Mouse (Mus musculus) embryonic facial prominence, embryonic 12.5 days (tissue): Measurements from ENCODE around the gene Asb8. TPM values are rescaled to one million over a fixed set of nuclear protein-coding genes. Genes with fewer than 3 reads are reported as not detected.
A peak's percentile ranks its signal among the peaks of the same experiment; 100 is the strongest.

Experiments
- ATAC-seq: fragments of 200-750 bp; cut with Nextera tagmentation; 2 replicates; pipeline ENCODE4 v1.8.0; 2017; ENCODE audit not compliant: insufficient number of reproducible peaks, insufficient read depth, low FRiP score, low TSS enrichment
- H3K27ac ChIP-seq: fragments of 300-500 bp; sonication (generic); 2 replicates; pipeline ENCODE4 v1.5.1; 2016; ENCODE audit warnings: mild to moderate bottlenecking
- H3K27me3 ChIP-seq: fragments of 300-500 bp; sonication (generic); 2 replicates; pipeline ENCODE4 v1.6.1; 2016; ENCODE audit warnings: mild to moderate bottlenecking, moderate library complexity
- H3K36me3 ChIP-seq: fragments of 300-500 bp; sonication (generic); 2 replicates; pipeline ENCODE4 v1.6.1; 2016; ENCODE audit warnings: mild to moderate bottlenecking
- H3K4me1 ChIP-seq: fragments of 300-500 bp; sonication (generic); 2 replicates; pipeline ENCODE4 v1.6.1; 2016
- H3K4me2 ChIP-seq: fragments of 300-500 bp; sonication (generic); replicated peaks from 2 replicates; pipeline ENCODE4 v1.6.1; 2016; ENCODE audit warnings: mild to moderate bottlenecking, moderate library complexity
- H3K4me3 ChIP-seq: fragments of 300-500 bp; sonication (generic); 2 replicates; pipeline ENCODE4 v1.5.1; 2016; ENCODE audit warnings: mild to moderate bottlenecking
- H3K9ac ChIP-seq: fragments of 300-500 bp; sonication (generic); 2 replicates; pipeline ENCODE4 v1.6.1; 2016; ENCODE audit warnings: mild to moderate bottlenecking, moderate library complexity
- H3K9me3 ChIP-seq: fragments of 300-500 bp; sonication (generic); 2 replicates; pipeline ENCODE4 v1.6.1; 2016; ENCODE audit warnings: mild to moderate bottlenecking, moderate library complexity
- WGBS: fragments of 180-500 bp; shearing (Covaris S2); methylation state at CpG from one replicate; pipeline ENCODE4 v1.1.7; 2016; 5-methylcytosine and 5-hydroxymethylcytosine counted together
- polyA plus RNA-seq: library from polyadenylated mRNA; unstranded; fragments of >200 nt; fragmentation: Nextera tagmentation; extraction: Ambion mirVana; gene quantifications from 2 replicates; pipeline ENCODE4 v1.2.1, GENCODE M21; 2016

Gene Asb8
- polyA plus RNA-seq, 1 experiment from 2014 or later = 47.2 TPM

DNA sequence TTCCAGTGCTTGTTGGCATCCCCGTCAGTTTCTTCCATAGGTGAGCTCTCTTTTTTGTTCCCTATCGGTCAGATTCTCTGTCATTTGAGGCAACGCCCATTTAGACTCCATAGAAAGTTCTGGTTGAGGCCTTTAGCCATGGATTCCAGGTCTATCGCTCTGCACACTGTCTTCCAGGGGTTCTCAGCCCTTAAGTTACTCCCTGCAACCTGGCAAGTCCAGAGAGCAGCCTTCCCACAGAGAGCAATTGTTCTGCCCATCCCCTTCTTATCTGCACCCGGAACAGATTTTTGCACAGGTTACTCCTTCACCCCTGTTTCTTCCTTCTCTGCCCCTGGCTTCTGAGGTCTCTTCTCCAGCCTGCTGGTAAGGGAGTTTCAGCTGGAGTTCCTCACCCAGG is 6.7 kb upstream of the Asb8 start:
- Histone ChIP-seq H3K4me3 (no peak overlapping the region), H3K36me3 (no peaks in the 10 kb centered on the region), H3K27ac (no peak overlapping the region), H3K9me3 (no peaks in the 10 kb centered on the region), H3K9ac (no peak overlapping the region), H3K4me2 (no peak overlapping the region), H3K27me3 (peaks cover 63% of the 10 kb centered on the region), H3K4me1 (peaks cover 7% of the 10 kb centered on the region; the same call in 1 of the 2 replicates)
- no peak for ATAC-seq
- WGBS = 61% methylated on average over 5 of the region's 5 CpGs

GRCm38 (mm10) chr15:98170917-98171316 is 5.5 kb upstream of the Asb8 start:
- no peak overlapping the region for H3K4me2 ChIP-seq
- peaks cover 68% of the 10 kb centered on the region for H3K27me3 ChIP-seq
- no peak overlapping the region for H3K9ac ChIP-seq
- no peak overlapping the region for H3K4me3 ChIP-seq
- H3K9me3 ChIP-seq = no peaks in the 10 kb centered on the region
- ATAC-seq = no peak
- peaks cover 12% of the 10 kb centered on the region; the same call in 1 of the 2 replicates for H3K4me1 ChIP-seq
- H3K27ac ChIP-seq = no peak overlapping the region
- no peaks in the 10 kb centered on the region for H3K36me3 ChIP-seq
- WGBS = 73% methylated on average over 9 of the region's 9 CpGs

GRCm38 (mm10) chr15:98170365-98170764 is 4.9 kb upstream of the Asb8 start:
- no peak overlapping the region for H3K4me2 ChIP-seq
- H3K4me3 ChIP-seq = no peak overlapping the region

GRCm38 (mm10) chr15:98168622-98169004 is 3.2 kb upstream of the Asb8 start:
- Histone ChIP-seq H3K27me3 (peaks cover 76% of the 10 kb centered on the region), H3K36me3 (no peaks in the 10 kb centered on the region), H3K4me2 (peak overlapping the region; percentile 88; the same call in 1 of the 2 replicates), H3K27ac (no peak overlapping the region), H3K4me3 (peak overlapping the region; percentile 49), H3K9ac (no peak overlapping the region), H3K9me3 (no peaks in the 10 kb centered on the region), H3K4me1 (peaks cover 12% of the 10 kb centered on the region; the same call in 1 of the 2 replicates)
- no peak for ATAC-seq
- 2% methylated on average over 19 of the region's 19 CpGs for WGBS

More at GRCm38 (mm10) chr15:98170365-98170764, 4.9 kb upstream of the Asb8 start:
- WGBS = 42% methylated on average over 7 of the region's 7 CpGs
- ATAC-seq = no peak
- Histone ChIP-seq H3K9me3 (no peaks in the 10 kb centered on the region), H3K27me3 (peaks cover 71% of the 10 kb centered on the region), H3K36me3 (no peaks in the 10 kb centered on the region), H3K9ac (no peak overlapping the region), H3K27ac (no peak overlapping the region), H3K4me1 (peaks cover 12% of the 10 kb centered on the region; the same call in 1 of the 2 replicates)

GRCm38 (mm10) chr15:98167645-98168621 is 2.5 kb upstream of the Asb8 start:
- Histone ChIP-seq H3K4me3 (peak overlapping the region; percentile 49), H3K27me3 (peaks cover 70% of the 10 kb centered on the region), H3K9me3 (no peaks in the 10 kb centered on the region), H3K4me2 (peak overlapping the region; percentile 88), H3K27ac (no peak overlapping the region), H3K36me3 (no peaks in the 10 kb centered on the region), H3K9ac (peak overlapping the region; percentile 47), H3K4me1 (peaks cover 12% of the 10 kb centered on the region; the same call in 1 of the 2 replicates)
- ATAC-seq = peak; percentile 73
- 2% methylated on average over 69 of the region's 69 CpGs for WGBS

DNA sequence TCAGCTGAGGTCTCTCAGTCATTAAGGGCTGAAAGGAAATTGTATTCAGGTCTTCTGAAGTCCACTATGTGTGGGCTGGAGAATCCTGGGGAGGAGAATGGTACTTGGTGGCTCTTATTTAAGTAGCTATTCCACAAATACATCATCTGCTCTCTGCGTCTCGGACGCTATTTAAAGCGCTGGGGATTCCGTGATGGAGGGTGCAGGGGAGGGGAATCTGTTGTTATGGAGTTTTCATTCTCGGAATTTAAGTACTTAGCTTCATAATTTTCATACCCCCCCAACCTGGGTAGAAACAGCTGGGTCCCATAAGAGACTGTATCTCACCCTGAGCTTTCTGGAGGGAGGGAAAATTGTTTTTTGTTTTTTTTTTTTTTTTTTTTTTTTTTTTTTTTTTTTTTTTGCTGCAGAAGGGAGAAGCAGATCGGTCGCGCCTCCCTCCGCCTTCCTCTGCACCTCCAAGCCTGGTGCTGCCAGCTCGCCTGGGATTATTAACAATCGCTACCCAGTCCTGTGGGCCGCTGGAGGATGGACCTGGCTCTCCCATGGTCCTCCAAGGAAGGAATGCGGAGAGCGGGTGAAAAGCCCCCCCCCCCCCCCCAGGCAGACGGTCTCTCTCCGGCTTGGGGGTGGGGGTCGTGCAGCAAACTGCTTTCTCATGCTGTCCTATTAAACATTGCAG is 1.7 kb upstream of the Asb8 start, which contains the start of gene Ccdc184:
Gene Ccdc184 (plus strand): TSS at position 196 of the 682 bp plus-strand sequence.
- no peaks in the 10 kb centered on the region for H3K36me3 ChIP-seq
- H3K27ac ChIP-seq = no peak within 1 kb of the TSS
- peak within 1 kb of the TSS; percentile 49 for H3K4me3 ChIP-seq
- H3K9me3 ChIP-seq = no peaks in the 10 kb centered on the region
- WGBS = under 1% methylated on average over 18 of the region's 18 CpGs
- peaks cover 12% of the 10 kb centered on the region; the same call in 1 of the 2 replicates for H3K4me1 ChIP-seq
- peak within 1 kb of the TSS; percentile 88 for H3K4me2 ChIP-seq
- ATAC-seq = 0 out of 2 replicates have a peak, but pooled peaks have one; percentile 11
- peak within 1 kb of the TSS; percentile 47 for H3K9ac ChIP-seq
- H3K27me3 ChIP-seq = peaks cover 63% of the 10 kb centered on the region

- ATAC-seq = no peak
- Histone ChIP-seq H3K27me3 (peaks cover 19% of the 10 kb centered on the region), H3K27ac (no peak overlapping the region), H3K4me3 (no peak overlapping the region), H3K9me3 (no peaks in the 10 kb centered on the region), H3K4me1 (peaks cover 5% of the 10 kb centered on the region; the same call in 1 of the 2 replicates), H3K4me2 (no peak overlapping the region), H3K36me3 (no peaks in the 10 kb centered on the region), H3K9ac (no peak overlapping the region)
- 79% methylated on average over 4 of the region's 4 CpGs for WGBS
Observed at GRCm38 (mm10) chr15:98162561-98162960, 2.9 kb downstream of the Asb8 start.

- Histone ChIP-seq H3K4me1 (no peaks in the 10 kb centered on the region), H3K27me3 (peaks cover 9% of the 10 kb centered on the region), H3K4me3 (no peak overlapping the region), H3K36me3 (no peaks in the 10 kb centered on the region), H3K9me3 (no peaks in the 10 kb centered on the region), H3K4me2 (no peak overlapping the region), H3K9ac (no peak overlapping the region), H3K27ac (no peak overlapping the region)
- WGBS = 63% methylated on average over 19 of the region's 19 CpGs
- ATAC-seq = no peak
Observed at GRCm38 (mm10) chr15:98161026-98161805, 4.2 kb downstream of the Asb8 start.

DNA sequence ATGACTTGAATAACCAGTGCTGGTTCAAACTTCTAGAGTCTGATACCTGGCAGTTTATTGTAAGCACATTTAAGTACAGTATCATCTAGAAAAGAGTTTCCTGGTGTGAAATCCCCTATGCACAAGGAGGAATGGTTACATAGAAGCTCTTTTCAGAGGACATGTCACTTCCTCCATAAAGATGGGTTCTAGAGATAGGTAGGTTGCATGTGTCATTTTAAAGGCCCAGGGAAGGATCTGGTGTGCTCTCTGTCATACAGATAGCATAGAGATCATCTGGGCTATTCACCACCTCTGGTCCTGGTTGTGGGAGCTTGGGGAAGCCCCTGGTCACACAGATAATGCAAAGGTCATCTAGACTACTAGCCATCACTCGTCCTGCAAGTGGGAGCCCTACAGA is 8.2 kb downstream of the Asb8 start:
- H3K27me3 ChIP-seq = no peaks in the 10 kb centered on the region
- no peak overlapping the region for H3K27ac ChIP-seq
- no peaks in the 10 kb centered on the region for H3K36me3 ChIP-seq
- WGBS = 69% methylated on average over 1 of the region's 1 CpGs
- no peak overlapping the region for H3K9ac ChIP-seq
- ATAC-seq = no peak
- H3K9me3 ChIP-seq = no peaks in the 10 kb centered on the region
- H3K4me1 ChIP-seq = no peaks in the 10 kb centered on the region
- no peak overlapping the region for H3K4me2 ChIP-seq
- no peak overlapping the region for H3K4me3 ChIP-seq

- no peaks in the 10 kb centered on the region for H3K4me1 ChIP-seq
- H3K27ac ChIP-seq = no peak overlapping the region
- no peak for ATAC-seq
- no peaks in the 10 kb centered on the region for H3K27me3 ChIP-seq
- H3K4me3 ChIP-seq = no peak overlapping the region
- H3K36me3 ChIP-seq = no peaks in the 10 kb centered on the region
- no peak overlapping the region for H3K9ac ChIP-seq
- WGBS = 51% methylated on average over 4 of the region's 4 CpGs
- H3K9me3 ChIP-seq = no peaks in the 10 kb centered on the region
- no peak overlapping the region for H3K4me2 ChIP-seq
Observed at GRCm38 (mm10) chr15:98155944-98156343, 9.5 kb downstream of the Asb8 start.

- Histone ChIP-seq H3K4me2 (no peak overlapping the region), H3K9me3 (no peaks in the 10 kb centered on the region), H3K4me1 (no peaks in the 10 kb centered on the region), H3K9ac (no peak overlapping the region), H3K4me3 (no peak overlapping the region), H3K27me3 (no peaks in the 10 kb centered on the region), H3K27ac (no peak overlapping the region), H3K36me3 (no peaks in the 10 kb centered on the region)
- WGBS = 94% methylated on average over 5 of the region's 5 CpGs
- ATAC-seq = no peak
Observed at GRCm38 (mm10) chr15:98155272-98155671, 10.2 kb downstream of the Asb8 start.
